Mouse (Mus musculus) liver, adult 2 months (tissue): ENCODE measurements around the gene Brd4. TPM values are rescaled to one million over a fixed set of nuclear protein-coding genes. Genes with fewer than 3 reads are reported as not detected.
A peak's percentile ranks its signal among the peaks of the same experiment; 100 is the strongest.
"Not testable (repeated sequence)": the region's sequence is repeated elsewhere in the genome, so short reads cannot be mapped to it uniquely, and the experiment has no call there.

Source experiments
- DNase-seq: peaks from one replicate; pipeline ENCODE4 v3.0.0-alpha.2; 2011; ENCODE audit warnings: low read depth, low spot score; ENCODE audit errors: extremely low read depth
- H3K27ac ChIP-seq: fragments of 200-500 bp; replicated peaks from 2 replicates; pipeline ENCODE4 v1.5.1; 2012; ENCODE audit warnings: low read depth, mild to moderate bottlenecking, control low read depth, inconsistent platforms, low read length; ENCODE audit not compliant: insufficient read depth
- H3K27me3 ChIP-seq: fragments of 200-500 bp; 2 replicates; pipeline ENCODE4 v1.6.1; 2012; ENCODE audit warnings: mild to moderate bottlenecking, moderate library complexity, low read length, inconsistent platforms; ENCODE audit not compliant: control insufficient read depth, insufficient read depth
- H3K36me3 ChIP-seq: fragments of 200-500 bp; 2 replicates; pipeline ENCODE4 v1.6.1; 2012; ENCODE audit warnings: low read length, inconsistent platforms; ENCODE audit not compliant: control insufficient read depth, insufficient read depth
- H3K4me1 ChIP-seq: fragments of 200-500 bp; 2 replicates; pipeline ENCODE4 v1.6.1; 2011; ENCODE audit warnings: low read length; ENCODE audit not compliant: control insufficient read depth, insufficient read depth
- H3K4me3 ChIP-seq: fragments of 200-500 bp; 2 replicates; pipeline ENCODE4 v1.5.1; 2011; ENCODE audit warnings: low read depth, mild to moderate bottlenecking, control low read depth, low read length, moderate library complexity; ENCODE audit not compliant: insufficient read depth
- H3K79me2 ChIP-seq: fragments of 200-500 bp; 2 replicates; pipeline ENCODE4 v1.6.1; 2012; ENCODE audit warnings: inconsistent platforms, mild to moderate bottlenecking, low read length, moderate library complexity; ENCODE audit not compliant: control insufficient read depth, insufficient read depth
- H3K9ac ChIP-seq: fragments of 200-500 bp; 2 replicates; pipeline ENCODE4 v1.6.1; 2012; ENCODE audit warnings: low read depth, mild to moderate bottlenecking, control low read depth, inconsistent platforms, low read length
- CTCF ChIP-seq: fragments of 200-500 bp; IDR thresholded peaks from 2 replicates; pipeline ENCODE4 v1.5.1; 2011; ENCODE audit warnings: low read depth, low read length, control low read depth
- POLR2A ChIP-seq: fragments of 200-500 bp; IDR thresholded peaks from 2 replicates; pipeline ENCODE4 v1.6.1; 2011; ENCODE audit warnings: low read length, control low read depth; ENCODE audit not compliant: insufficient read depth; ENCODE audit errors: extremely low read depth
- WGBS: fragments of 180-500 bp; shearing (Covaris S2); methylation state at CpG from one replicate; pipeline ENCODE4 v1.1.7; 2018; 5-methylcytosine and 5-hydroxymethylcytosine counted together
- polyA plus RNA-seq: library from polyadenylated mRNA; depleted of rRNA; stranded (reverse); fragments of >200 nt; gene quantifications from 2 replicates; pipeline ENCODE4 v1.2.3, GENCODE M21; 2012
- total RNA-seq: library from RNA; depleted of rRNA; stranded (reverse); fragments of >200 nt; gene quantifications from 2 replicates; pipeline ENCODE4 v1.2.3, GENCODE M21; 2014

The Brd4 gene
- total and polyA plus RNA-seq, 2 experiments: 10.5 to 18.4 TPM

- not testable (repeated sequence) for H3K9ac ChIP-seq, H3K27ac ChIP-seq, H3K4me1 ChIP-seq, H3K79me2 ChIP-seq, H3K27me3 ChIP-seq, H3K4me3 ChIP-seq
- TF ChIP-seq CTCF: 0 out of 2 replicates have a peak, but pooled peaks have one; percentile 30
- 79% methylated on average over 4 of the region's 4 CpGs for WGBS
- peaks cover 72% of the 10 kb centered on the region for H3K36me3 ChIP-seq
- DNase-seq: peak; percentile 46
These were observed 68.9 kb downstream of the Brd4 start for GRCm38 (mm10) chr17:32215587-32215986.

DNA sequence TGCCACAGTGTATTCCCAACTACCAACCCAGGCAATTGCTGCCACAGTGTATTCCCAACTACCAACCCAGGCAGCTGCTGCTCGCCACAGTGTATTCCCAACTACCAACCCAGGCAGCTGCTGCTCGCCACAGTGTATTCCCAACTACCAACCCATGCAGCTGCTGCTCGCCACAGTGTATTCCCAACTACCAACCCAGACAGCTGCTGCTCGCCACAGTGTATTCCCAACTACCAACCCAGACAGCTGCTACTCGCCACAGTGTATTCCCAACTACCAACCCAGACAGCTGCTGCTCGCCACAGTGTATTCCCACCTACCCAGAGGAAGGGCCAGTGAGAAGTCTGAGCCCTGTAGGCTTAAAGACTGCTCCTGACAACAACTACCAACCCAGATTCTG, 73.0 kb downstream of the Brd4 start:
- H3K27ac ChIP-seq, H3K4me1 ChIP-seq, DNase-seq, H3K4me3 ChIP-seq, H3K79me2 ChIP-seq, H3K27me3 ChIP-seq, H3K9ac ChIP-seq: not testable (repeated sequence)
- WGBS: 96% methylated on average over 6 of the region's 6 CpGs
- H3K36me3 ChIP-seq: peaks cover 72% of the 10 kb centered on the region

GRCm38 (mm10) chr17:32209752-32210151, 74.8 kb downstream of the Brd4 start:
- Histone ChIP-seq H3K27ac (no peak overlapping the region), H3K27me3 (no peaks in the 10 kb centered on the region), H3K36me3 (peaks cover 84% of the 10 kb centered on the region), H3K79me2 (no peaks in the 10 kb centered on the region), H3K4me1 (no peaks in the 10 kb centered on the region; the same call in 1 of the 2 replicates), H3K4me3 (no peak overlapping the region), H3K9ac (no peak overlapping the region)
- TF ChIP-seq CTCF: peak; percentile 83
- no peak for TF ChIP-seq POLR2A
- WGBS: 40% methylated on average over 3 of the region's 3 CpGs
- DNase-seq: no peak

DNA sequence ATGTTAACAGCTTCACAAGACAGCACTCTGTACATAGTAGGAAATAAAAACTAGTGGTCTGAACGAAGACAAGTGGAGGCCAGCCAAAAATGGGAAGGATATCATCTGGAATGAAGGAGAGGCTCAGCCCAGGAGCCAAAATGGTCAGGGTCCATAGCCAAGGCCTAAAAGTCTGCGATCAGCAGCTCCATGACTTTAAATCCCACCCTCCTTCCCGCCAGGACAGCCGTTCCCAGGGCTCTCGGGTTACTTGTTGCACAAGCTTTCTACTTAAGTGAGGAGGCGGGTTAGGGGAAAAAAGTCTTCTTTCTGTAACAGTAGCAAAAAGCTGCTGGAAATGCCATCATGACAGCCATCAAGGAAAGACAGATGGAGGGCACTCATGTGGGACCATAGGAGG, 75.4 kb downstream of the Brd4 start:
- no peak overlapping the region for H3K27ac ChIP-seq
- no peaks in the 10 kb centered on the region for H3K27me3 ChIP-seq
- WGBS: 81% methylated on average over 6 of the region's 6 CpGs
- H3K4me1 ChIP-seq: no peaks in the 10 kb centered on the region; the same call in 1 of the 2 replicates
- H3K4me3 ChIP-seq: no peak overlapping the region
- no peaks in the 10 kb centered on the region for H3K79me2 ChIP-seq
- H3K9ac ChIP-seq: no peak overlapping the region
- peaks cover 81% of the 10 kb centered on the region for H3K36me3 ChIP-seq
- TF ChIP-seq POLR2A (no peak), CTCF (no peak)
- no peak for DNase-seq

DNA sequence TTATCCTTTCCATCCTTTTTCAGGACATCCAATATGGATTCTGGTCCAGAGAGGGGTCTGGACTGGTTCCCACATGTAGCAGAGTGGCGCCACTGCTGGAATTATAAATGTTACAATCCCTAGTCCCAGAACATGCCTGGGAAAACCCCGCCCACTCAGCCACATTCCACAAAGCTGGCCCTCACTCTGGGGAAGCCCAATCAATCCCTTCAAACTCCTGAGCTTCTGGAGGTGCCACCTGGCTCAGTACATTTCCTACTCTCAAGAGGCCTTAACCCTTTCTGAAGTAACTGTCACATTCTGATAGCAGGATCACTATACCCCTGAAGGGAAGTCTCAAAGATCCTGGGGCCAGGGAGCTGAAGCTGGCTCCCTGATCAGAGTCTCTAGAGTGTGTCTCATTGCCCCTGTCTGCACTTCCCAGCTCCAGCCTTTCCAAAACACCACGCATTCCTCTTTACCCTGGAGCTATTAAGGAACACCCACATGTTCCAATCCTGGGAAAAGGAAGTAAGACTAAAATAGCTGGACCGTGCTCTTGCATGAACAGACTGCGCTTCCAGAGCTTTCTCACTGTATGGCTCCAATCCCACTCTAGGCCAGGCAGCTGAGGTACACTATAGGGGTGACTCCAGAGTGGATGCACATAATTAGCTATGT, 76.8 kb downstream of the Brd4 start:
- peaks cover 76% of the 10 kb centered on the region for H3K36me3 ChIP-seq
- no peak for DNase-seq
- H3K4me3 ChIP-seq: no peak overlapping the region
- H3K79me2 ChIP-seq: no peaks in the 10 kb centered on the region
- no peak overlapping the region for H3K9ac ChIP-seq
- no peak for TF ChIP-seq CTCF
- TF ChIP-seq POLR2A: no peak
- H3K4me1 ChIP-seq: no peaks in the 10 kb centered on the region; the same call in 1 of the 2 replicates
- no peak overlapping the region for H3K27ac ChIP-seq
- no peaks in the 10 kb centered on the region for H3K27me3 ChIP-seq
- 83% methylated on average over 5 of the region's 5 CpGs for WGBS

GRCm38 (mm10) chr17:32205345-32205744, 79.2 kb downstream of the Brd4 start:
- WGBS: 52% methylated on average over 3 of the region's 3 CpGs
- no peaks in the 10 kb centered on the region; the same call in 1 of the 2 replicates for H3K4me1 ChIP-seq
- DNase-seq: peak; percentile 31
- TF ChIP-seq CTCF: no peak
- no peak for TF ChIP-seq POLR2A
- H3K27me3 ChIP-seq: no peaks in the 10 kb centered on the region
- peaks cover 78% of the 10 kb centered on the region for H3K36me3 ChIP-seq
- no peak overlapping the region for H3K9ac ChIP-seq
- H3K4me3 ChIP-seq: no peak overlapping the region
- H3K27ac ChIP-seq: no peak overlapping the region
- no peaks in the 10 kb centered on the region for H3K79me2 ChIP-seq
